Mouse (Mus musculus) frontal cortex, adult (tissue): ENCODE measurements around the gene Terb2.
A peak's percentile ranks its signal among the peaks of the same experiment; 100 is the strongest.

ENCODE experiments used
- ATAC-seq: cut with Nextera tagmentation; 2 replicates; pipeline ENCODE4 v1.9.2; 2017; ENCODE audit warnings: mild to moderate bottlenecking, moderate library complexity, mixed read lengths; ENCODE audit not compliant: low TSS enrichment

The Terb2 gene

DNA sequence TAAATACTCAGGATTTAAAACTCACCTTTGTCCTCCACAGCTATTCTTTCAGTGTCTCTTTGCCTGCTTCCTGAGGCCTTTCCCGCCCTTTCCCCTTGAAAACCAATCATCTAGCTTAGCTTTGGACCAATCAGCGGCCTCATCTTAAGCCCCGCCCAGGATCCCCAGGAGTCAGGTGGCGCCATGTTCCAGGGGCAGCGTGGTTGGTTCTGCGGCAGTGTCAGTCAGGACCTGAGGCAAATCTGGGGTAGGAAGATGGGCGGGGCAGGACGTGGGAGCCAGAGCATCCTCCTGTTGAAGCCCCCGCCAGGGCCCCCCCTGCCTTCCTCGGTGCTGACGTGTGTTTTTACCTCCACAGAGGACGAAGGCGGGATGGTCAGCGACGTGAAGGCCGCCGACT lies at the start of gene Terb2, which contains the start of gene Patl2:
Terb2 (plus strand) TSS at position 167 of the 400 bp plus-strand sequence.
Patl2 (minus strand) TSS at position 84 of the 400 bp plus-strand sequence.
- ATAC-seq: no peak

DNA sequence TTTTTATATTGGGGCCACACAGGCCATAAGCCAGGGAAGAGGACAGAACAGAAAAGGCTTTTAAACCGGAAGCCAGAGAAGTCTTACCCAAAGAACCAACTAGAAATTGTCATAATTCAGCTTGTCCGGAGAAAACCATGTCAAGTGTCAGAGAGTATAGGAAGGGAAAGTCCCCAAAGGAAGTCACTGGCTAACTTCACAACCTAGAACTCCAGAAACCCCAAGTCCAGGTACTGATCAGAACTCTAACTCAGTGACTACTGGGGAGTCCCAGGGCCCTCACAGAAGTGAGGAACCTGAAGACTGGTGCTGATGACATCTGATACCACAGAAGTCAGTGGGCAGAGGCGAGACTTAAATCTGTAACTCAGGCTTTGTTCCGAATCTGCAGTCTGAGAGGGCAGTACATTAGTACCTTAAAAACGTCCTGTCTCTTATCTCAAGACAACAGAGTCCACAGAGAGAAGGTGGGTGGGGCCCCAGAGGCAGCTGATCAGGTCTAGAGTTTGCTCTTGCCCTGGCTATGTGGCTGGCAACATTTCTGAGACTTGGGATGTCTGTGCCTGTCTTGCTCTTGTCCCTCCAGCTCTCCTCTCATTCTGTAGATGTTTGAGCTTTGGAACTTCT lies 48.1 kb upstream of the Terb2 start:
- ATAC-seq: no peak

DNA sequence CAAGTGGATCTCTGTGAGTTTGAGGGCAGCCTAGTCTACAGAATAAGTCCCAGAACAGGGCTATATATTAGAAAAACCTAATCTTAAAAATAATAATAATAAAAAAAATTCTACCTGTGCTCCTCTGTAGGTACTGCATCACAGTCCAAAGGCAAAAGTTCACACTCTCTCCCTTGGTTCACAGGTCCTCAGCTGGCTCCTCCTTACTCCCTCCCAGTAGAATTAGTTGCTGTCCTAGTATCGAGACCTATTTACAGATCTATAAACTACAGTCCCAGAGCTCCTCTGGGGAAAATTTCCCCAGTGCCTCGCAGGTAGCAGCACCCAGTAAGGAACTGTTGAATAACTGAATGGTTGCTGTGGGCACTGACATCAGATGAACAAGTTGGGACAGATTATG lies 45.3 kb upstream of the Terb2 start:
- no peak for ATAC-seq

DNA sequence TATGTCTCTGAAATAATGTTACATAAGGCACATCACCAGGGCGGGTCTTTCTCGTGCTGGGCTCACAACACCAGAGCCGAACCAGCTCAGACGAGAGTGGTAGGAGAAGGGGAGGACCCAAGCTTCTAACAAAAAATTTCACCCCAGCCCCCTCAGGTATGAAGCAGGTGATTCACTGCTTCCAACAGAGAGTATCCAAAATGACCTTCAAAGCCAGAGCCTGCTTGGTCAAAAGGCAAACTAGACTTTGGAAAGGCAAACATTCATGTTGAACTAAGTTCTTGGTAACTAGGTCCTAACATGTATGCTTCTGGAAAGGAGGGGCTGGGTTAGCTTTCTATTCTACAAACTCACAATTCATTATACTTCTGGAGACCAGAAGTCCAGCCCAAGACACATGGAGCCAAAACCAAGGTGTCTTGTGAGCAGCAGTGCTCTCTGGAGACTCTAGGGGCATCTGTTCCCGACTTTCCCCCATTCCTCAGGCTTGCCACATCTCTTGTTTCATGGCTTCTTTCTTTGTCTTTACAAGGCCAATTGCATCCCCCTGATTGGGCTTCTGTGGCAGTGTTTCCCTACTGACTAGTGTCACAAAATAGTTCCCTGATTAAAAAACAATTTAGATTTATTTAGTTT lies 44.6 kb upstream of the Terb2 start:
- ATAC-seq: no peak

DNA sequence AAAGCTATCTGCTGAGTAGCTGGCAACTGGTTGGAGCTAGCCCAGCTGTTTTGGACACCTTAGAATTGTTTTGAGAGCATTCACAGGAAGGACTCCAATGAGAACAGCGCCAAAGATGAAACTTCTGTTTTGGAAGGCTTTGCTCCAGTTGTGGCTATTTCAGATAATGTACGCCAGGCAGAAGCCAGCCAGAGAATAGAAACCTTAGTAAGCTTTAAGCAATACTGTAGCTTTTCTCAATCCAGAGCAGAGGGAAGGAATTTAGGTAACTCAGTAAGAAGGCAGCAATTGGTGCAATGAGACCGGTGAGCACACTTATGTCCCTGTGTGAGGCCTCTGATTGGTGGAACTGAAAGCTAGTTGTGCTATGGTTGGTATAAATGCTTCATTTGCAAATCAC lies 43.0 kb upstream of the Terb2 start:
- ATAC-seq: no peak

DNA sequence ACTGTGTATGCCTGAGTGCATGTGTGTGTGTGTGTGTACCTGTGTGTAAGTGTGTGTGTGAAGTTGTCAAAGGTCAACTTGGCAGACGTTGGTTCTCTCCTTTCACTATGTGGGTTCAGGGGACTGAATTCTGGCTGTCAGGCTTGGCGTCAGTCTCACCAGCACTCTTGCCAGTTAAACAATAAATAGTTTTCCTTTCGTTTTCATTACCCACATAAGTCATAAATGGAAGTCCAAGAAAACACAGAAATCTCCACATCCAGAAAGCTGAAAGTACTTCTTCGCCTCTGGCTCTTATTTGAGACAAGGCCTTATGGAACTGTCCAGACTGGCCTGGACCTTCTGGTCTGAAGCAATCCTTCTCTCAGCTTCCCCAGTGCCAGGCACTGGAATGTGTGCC lies 40.3 kb upstream of the Terb2 start:
- ATAC-seq: no peak

DNA sequence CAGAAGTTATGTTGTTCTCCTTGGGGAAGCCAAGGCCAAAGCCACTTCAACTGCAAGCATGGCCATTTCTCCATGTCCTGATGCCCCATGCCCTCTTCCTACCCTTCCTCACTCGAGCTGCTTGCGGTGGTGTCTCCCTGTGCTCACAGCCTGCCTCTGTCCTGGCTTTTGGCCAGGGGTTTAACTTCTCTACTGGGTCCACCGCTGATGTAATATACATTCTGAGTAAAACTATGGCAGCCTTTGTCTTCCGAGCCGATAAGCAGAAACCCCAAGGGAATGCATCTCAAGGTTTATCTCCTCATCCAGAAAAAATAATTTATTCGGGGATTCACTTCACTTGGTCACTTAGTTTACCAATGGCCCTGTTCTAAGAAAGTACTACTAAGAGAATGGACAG lies 39.4 kb upstream of the Terb2 start:
- ATAC-seq: no peak

DNA sequence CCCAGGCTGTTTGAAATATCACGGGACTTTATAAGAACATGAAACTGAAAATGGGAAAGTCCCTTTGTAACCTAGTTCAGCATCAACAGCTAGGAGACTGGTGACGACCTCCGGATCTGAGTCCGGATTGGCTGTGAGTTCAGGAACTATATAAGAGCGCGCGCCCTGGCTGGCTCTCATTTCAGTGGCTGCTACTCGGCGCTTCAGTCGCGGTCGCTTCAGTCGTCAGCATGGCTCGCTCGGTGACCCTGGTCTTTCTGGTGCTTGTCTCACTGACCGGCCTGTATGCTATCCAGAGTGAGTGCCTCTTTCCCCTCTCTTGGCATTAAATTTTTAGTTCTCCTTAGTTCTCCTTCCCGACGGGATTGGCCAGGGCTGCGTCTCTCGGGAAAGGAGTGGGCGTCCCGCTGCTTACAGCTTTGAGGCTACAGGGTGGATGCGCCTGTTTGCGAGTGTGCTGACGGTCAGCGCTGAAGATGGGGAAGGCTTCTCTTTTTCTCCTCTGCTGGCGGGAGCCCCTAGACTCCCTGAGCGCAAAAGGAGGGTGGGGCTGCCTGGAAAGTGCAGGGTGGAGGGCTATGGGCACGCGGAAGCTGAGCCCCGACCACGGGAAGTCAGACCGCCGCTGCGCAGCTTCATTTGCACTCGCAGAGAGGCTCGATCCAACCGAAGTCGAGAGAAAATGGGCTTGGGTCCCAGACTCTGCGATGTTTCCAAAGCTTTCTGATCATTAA lies 38.4 kb upstream of the Terb2 start, which contains the start of gene B2m:
B2m (plus strand) TSS at position 179 of the 734 bp plus-strand sequence.
- ATAC-seq: peak; percentile 96

DNA sequence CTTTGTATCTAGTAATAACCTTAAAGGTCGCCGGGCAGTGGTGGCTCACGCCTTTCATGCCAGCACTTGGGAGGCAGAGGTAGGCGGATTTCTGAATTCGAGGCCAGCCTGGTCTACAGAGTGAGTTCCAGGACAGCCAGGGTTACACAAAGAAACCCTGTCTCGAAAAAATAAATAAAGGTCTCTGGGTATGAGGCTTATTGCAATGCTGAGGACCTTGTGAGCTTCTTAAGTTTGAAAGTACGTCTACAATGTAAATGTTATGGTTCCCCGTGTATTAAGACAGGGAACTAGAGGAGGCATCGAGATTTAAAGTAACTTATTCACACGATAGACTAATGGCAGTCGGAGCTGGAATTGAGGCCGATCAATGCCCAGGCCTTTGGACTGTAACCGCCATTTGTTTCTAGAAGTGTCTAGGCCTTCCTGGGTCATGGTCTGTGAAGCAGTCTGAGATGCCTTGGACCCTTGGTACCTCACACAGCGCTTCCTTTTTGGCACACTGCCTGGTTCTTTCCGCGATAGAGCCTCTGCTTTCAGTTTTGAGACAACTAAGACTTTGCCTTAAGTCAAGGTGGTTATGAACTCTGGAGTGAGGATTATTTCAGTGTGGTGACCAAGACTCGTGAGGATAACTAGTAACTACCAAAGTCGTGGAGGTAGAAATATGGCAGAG lies 37.7 kb upstream of the Terb2 start:
- no peak for ATAC-seq

DNA sequence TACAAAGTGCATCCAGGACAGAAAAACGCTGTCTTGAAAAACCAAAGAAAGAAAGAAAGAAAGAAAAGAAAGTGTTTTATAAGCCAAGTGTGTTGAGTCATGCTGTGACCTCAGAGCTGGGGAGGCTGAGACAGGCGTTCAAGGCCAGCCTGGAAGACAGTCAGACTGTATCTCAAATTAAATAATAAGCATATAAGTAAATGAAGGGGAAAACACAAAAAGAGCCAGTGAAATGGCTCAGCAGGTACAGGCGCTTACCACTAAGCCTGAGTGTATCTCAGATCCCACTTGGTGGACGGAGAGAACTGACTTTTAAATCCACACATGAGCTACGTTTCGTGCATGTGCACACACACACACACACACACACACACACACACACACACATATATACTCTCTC lies 36.8 kb upstream of the Terb2 start:
- no peak for ATAC-seq

DNA sequence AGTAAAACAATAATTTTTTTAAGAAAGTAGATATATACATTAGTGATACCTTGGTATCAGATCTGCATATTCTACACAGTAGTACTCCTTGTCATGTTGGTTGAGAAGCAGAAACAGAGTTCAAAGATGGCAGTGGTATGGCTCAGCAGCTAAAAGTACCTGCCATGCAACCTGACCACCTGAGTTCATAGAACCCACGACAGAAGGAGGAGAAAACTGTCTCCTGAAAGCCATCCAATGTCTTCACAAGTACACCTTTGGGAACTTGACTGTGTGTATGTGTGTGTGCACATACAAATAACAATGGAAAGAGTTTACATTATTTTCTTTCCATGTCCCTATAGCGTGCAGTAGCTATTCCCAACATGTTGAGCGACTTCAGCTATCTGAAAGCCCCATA lies 36.4 kb upstream of the Terb2 start:
- ATAC-seq: no peak

DNA sequence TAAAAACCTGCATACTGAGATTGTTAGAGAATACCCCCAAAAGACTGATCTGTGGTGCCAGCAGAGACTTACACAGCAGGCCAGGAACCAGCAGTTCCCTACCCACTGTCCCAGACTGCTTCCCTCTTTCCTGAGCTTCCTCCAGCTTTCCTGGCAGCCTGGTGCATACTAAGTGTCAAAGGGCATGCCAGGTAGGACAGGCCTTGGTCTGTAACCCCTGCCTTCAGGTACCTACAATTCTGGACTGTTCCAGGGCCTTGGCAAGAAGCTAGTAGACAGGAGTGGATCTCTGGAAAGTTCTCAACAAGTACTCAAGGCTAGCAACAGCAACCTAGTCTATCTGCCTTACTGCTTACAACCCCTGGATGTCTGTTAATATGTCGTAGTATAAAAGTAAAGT lies 34.9 kb upstream of the Terb2 start:
- ATAC-seq: no peak

DNA sequence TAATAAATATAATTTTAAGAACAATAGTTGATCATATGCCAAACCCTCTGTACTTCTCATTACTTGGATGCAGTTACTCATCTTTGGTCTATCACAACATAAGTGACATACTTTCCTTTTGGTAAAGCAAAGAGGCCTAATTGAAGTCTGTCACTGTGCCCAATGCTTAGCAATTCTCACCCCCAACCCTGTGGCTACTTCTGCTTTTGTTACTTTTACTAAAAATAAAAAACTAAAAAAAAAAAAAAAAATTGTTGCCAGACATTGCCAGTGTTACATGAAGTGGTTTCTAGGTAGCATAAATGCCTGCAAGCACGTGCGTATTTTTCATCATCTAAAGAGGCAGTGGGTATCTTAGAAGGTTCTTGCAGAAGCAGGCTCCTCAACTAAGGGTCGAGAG lies 33.2 kb upstream of the Terb2 start:
- ATAC-seq: no peak

DNA sequence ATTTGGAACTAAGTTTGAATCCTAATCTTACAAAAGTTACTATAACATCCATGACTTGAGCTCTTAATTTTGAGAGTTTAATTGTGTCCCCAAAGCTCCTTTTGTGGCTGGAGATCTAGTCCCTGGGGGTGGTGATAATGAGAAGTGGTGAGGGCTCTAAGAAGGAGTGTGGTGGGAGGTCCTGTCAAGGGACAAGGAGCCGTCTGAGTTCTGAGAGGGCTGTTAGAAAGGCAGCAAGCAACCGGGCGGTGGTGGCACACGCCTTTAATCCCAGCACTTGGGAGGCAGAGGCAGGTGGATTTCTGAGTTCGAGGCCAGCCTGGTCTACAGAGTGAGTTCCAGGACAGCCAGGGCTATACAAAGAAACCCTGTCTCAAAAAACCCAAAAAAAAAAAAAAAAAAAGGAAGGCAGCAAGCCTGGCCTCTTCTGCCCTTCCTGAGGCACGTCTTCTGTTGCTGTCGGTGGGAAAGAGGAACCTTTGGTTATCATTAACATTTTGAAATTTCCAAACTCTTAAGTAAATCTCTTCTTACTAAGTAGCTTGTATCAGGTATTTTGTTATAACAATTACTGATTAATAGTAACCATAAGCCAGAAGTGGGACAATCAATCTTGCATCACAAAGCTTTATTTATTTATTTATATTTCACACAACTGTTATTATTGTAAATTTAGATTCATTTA lies 32.2 kb upstream of the Terb2 start:
- no peak for ATAC-seq

DNA sequence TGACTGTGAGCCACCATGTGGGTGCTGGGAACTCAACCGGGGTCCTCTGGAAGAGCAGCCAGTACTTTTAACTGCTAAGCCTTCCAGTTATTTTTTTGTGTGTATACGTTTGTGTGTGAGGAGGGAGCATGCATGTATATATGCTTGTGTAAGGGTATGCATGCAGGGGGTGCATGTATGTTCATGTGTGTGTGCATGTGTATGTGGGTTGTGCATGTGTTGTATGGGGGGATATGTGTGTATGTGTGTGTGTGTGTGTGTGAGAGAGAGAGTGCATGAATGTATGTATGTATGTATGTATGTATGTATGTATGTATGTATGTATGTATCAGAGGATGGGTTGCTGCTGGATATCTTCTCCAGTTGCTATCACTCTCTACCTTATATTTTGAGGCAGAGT lies 31.6 kb upstream of the Terb2 start:
- ATAC-seq: no peak

DNA sequence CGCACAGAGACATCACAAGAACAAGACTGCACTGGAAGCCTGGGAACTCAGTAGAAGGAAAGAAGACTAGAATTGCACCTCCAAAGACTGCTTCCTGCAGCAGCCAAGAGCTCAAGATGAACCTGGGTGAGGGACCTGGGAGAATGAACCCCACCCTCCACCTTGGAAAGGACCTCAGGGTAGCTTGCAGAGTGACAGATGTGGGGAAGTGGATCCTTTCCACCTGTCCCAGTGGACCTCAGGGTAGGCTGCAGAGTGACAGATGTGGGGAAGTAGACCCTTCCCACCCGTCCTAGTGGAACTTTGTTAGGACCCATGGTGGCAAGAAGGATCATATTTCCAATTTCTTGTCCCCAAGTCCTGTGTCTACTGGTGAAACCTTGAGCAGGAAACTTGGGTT lies 30.8 kb upstream of the Terb2 start:
- ATAC-seq: no peak

DNA sequence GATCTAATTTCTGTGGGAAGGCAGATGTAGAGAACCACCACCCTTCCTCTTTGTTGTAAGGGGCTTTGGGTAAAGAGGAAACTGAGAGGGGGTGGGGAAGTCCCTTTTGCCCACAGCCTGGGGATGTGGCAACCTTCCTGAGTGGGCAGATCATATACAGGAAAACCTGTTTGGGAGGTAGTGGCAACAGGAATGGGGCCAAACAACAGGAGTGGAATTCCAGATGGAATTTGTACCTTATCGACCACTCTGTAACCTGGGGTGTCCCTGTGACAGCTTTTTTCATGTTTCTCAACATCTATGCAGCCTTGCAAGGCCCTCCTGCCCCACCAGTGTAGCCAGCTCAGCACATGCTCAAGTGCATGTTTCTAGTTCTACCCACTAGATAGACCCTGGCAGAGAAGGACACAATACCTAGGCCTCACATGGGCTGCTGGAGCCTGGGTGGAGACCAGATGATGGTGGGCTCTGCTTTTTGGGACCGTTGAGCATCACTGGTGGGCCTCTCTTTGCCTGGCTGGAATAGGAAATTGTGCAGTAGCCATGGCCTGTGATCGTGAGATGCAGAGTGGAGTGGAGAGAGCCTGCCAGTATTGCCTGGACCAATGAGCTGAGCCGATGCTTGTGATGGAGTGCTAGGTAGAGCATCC lies 29.9 kb upstream of the Terb2 start:
- no peak for ATAC-seq

DNA sequence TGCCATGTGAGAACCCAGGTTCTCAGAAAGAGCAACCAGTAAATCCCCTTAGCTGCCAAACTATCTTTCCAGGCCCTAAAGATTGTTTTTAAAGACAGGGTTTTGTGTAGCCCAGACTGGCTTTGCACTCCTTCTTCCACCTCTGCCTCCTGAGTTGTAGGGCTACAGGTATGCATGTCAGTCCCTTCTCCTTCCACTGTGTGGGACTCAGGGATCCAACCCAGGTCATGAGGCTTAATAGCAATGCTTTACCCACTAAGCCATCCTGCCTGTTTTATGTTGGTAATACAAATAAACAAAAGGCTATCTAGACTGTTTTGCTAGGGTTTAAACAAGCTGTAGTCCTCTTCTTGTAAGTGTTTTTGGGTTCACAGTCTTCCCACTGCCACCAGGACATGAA lies 28.5 kb upstream of the Terb2 start:
- no peak for ATAC-seq

DNA sequence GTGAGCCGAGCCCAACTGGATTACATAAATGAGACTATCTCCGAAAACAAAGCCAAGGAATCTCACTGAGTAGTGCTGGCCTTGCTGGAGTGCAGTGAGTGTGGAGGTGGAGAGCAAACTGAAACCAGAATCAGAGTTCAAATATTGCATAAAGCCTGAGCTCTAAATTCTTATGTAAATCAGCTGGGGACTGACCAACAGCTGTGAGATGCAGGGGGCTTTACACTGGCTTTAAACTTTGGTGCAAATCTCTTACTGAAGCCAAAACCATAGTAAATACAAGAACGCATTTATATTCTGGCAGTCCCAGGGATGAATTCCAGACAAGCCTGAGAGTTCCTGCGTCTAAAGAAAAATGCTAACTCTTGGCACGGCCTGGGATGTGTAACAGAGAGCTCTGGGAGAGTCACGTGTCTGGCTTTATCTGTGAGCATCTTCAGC lies 27.7 kb upstream of the Terb2 start:
- peak; percentile 39; the same call in 1 of the 2 replicates for ATAC-seq

DNA sequence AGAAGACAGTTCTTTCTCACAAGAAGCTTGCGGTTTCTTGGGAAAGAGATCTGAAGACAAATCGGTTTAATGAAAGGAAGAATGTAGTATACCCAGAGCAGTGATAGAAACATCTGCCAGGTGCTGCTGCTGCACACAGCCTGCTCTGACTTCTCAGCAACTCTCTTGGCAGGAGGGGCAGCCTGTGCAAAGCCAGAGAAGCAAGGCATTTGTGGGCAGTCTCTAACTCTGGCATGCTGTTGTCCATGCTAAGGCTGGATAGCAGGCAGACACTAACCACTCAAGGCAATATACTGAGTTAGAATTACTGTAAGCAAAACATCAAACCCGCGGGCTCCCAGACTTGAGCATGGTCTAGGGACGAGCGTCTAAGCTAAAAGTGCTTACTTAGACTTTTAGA lies 26.4 kb upstream of the Terb2 start:
- no peak for ATAC-seq

DNA sequence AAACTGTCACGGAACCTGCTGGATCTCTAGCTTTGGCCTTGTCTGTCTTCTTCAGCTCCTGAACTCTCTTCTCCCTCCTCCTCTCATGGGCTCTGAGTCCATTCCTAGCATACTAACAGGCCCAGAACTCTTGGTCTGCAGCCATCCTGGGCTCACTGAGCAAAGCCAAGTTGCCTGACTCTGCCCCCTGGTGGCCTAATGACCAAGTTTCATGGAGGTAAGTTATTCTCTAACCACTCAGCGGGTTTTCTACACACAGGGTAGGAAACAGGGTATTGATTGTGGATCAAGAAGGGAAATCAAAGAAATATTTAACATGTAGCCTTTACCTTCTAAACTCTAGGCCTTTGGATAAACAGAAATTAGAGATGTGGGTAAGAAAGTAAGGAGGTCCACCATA lies 25.4 kb upstream of the Terb2 start, which contains the start of gene Trim69:
Trim69 (plus strand) TSS at position 21 of the 400 bp plus-strand sequence.
- peak; percentile 33; the same call in 1 of the 2 replicates for ATAC-seq
